Comparison of ENCODE assay signal across 8 mouse cellular contexts in the genomic region with DNA sequence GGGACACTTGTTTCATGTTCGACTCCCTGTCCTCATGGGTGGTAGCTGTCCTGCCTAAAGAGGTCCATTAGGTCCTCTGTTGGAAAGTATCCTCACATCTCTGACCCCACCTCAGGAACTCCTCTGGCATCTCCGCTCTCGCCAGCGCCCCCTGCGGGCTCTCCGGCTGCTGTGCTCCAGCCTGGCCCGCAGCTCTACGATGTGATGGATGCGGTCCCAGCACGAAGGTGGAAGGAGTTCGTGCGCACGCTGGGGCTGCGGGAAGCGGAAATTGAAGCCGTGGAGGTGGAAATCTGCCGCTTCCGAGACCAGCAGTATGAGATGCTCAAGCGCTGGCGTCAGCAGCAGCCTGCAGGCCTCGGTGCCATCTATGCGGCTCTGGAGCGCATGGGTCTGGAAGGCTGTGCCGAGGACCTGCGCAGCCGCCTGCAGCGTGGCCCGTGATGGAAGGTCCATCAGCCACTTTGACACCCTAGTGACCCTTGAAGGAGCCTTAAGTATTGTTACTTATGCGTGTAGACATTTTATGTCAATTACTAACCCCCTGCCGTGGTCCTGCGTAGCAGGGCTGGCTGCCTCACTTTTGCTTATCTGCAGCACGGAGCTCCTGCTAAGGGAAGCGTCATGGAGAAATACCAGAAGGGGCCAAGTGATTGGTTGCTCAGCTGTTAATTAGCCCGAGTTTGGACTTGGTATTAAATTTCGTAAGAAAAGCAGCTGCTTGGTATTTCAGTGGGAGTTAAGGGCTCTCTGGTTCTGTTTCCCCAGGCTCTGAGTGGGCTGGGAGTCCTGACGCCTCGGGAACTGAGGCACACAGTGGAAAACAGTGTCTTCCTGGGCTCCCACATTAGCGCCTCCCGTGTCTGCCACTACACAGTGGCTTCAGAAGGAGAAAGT. TPM values are rescaled to one million over a fixed set of nuclear protein-coding genes. Genes with fewer than 3 reads are reported as not detected.
DNase-seq lines count a peak whose midpoint lies in the region; ATAC-seq and TF ChIP-seq lines count a peak whose summit lies in the region.
"Had no signal": no experiment of that assay in that cellular context is flagged by ENCODE, and none has a peak within 500 bp of the region (broad histone marks: within the 10 kb centered on the region; RNA-seq: fewer than 3 reads in every experiment).

No protein-coding gene starts in this region.

- peak; percentile 50 for TF ChIP-seq CTCF in heart, postnatal 0 days (IDR thresholded peaks at IDR 0.05; ENCODE audit: low read depth)

- ATAC-seq in heart, postnatal 0 days (ENCODE audit: insufficient read depth, low read depth), result no peak; the same call in 1 of the 2 replicates
- no peak for ATAC-seq in midbrain, embryonic 12.5 days (ENCODE audit: low FRiP score, low read depth)

- peaks cover 6% of the 10 kb centered on the region; the same call in 1 of the 2 replicates for H3K36me3 ChIP-seq in heart, postnatal 0 days (replicated peaks; ENCODE audit: control insufficient read depth, insufficient read depth, low read length)
- H3K36me3 ChIP-seq in midbrain, embryonic 12.5 days, result no peaks in the 10 kb centered on the region

- no peaks in the 10 kb centered on the region for H3K9me3 ChIP-seq in heart, postnatal 0 days (replicated peaks; ENCODE audit: control insufficient read depth, low read length)
- no peaks in the 10 kb centered on the region for H3K9me3 ChIP-seq in midbrain, embryonic 12.5 days

- H3K4me1 ChIP-seq in heart, postnatal 0 days (ENCODE audit: control insufficient read depth, insufficient read depth), result peaks cover 16% of the 10 kb centered on the region
- peaks cover 32% of the 10 kb centered on the region for H3K4me1 ChIP-seq in midbrain, embryonic 12.5 days

- WGBS in heart, postnatal 0 days, result 13% methylated on average over 39 of the region's 39 CpGs
- WGBS in midbrain, embryonic 12.5 days, result 3% methylated on average over 39 of the region's 39 CpGs

- peak overlapping the region; percentile 33; the same call in 1 of the 2 replicates for H3K4me3 ChIP-seq in heart, postnatal 0 days (ENCODE audit: low read depth, low read length)
- H3K4me3 ChIP-seq in midbrain, embryonic 12.5 days, result 0 out of 2 replicates have a peak overlapping the region, but pooled peaks have one; percentile 6

- peaks cover 92% of the 10 kb centered on the region for H3K27me3 ChIP-seq in heart, postnatal 0 days (ENCODE audit: control insufficient read depth, insufficient read depth, low read length)
- peaks cover 100% of the 10 kb centered on the region for H3K27me3 ChIP-seq in midbrain, embryonic 12.5 days

- peak; percentile 72 for DNase-seq in right cerebral cortex, adult 18-20 months
- DNase-seq in right cerebral cortex, postnatal 10 days (ENCODE audit: low spot score in 2 of 2), result no peak
- DNase-seq in embryo, embryonic 10 days (ENCODE audit: low spot score), result peak; percentile 70
- DNase-seq in heart, postnatal 0 days (ENCODE audit: low spot score), result peak; percentile 52
- DNase-seq in kidney, postnatal 4 days, result peak; percentile 81 to 88
- DNase-seq in urinary bladder, postnatal 14 days (ENCODE audit: low spot score), result no peak

- no peak for TF ChIP-seq EP300 in heart, postnatal 0 days (IDR thresholded peaks at IDR 0.05; ENCODE audit: low read depth)

- peak overlapping the region; percentile 56; the same call in 1 of the 2 replicates for H3K4me2 ChIP-seq in heart, postnatal 0 days (ENCODE audit: low read depth, low read length)
- H3K4me2 ChIP-seq in midbrain, embryonic 12.5 days (replicated peaks), result peak overlapping the region; percentile 30; the same call in 1 of the 2 replicates

- H3K27ac ChIP-seq in heart, postnatal 0 days (ENCODE audit: low read depth), result no peak overlapping the region
- no peak overlapping the region for H3K27ac ChIP-seq in midbrain, embryonic 12.5 days (replicated peaks)

- H3K9ac ChIP-seq in heart, postnatal 0 days (replicated peaks; ENCODE audit: low read depth, low read length), result no peak overlapping the region
- H3K9ac ChIP-seq in midbrain, embryonic 12.5 days (replicated peaks), result no peak overlapping the region

RNA-seq across cellular contexts. Expression of gene Tnfrsf25, which starts 3.9 kb away (rescaled TPM):
- 0.89 TPM in 1 of 2 replicates, not detected in the other for total RNA-seq in heart, postnatal 0 days (2014; rRNA removed; ENCODE audit: low replicate concordance)
- 0.75 and 1.2 TPM in 2 replicates for polyA plus RNA-seq in heart, postnatal 0 days (2015; fragmentation: Nextera tagmentation; extraction: Ambion mirVana)
- 0.73 and 0.83 TPM in 2 replicates for polyA plus RNA-seq in midbrain, embryonic 12.5 days (2016; fragmentation: Nextera tagmentation; extraction: Ambion mirVana)

RNA-seq across cellular contexts. Expression of gene Espn, which starts 32.5 kb away (rescaled TPM):
- 0.34 and 0.97 TPM in 2 replicates for total RNA-seq in heart, postnatal 0 days (2014; rRNA removed; ENCODE audit: low replicate concordance)
- polyA plus RNA-seq in heart, postnatal 0 days (2015; fragmentation: Nextera tagmentation; extraction: Ambion mirVana), result 0.69 and 0.87 TPM in 2 replicates
- polyA plus RNA-seq in midbrain, embryonic 12.5 days (2016; fragmentation: Nextera tagmentation; extraction: Ambion mirVana), result 0.26 TPM in 1 of 2 replicates, not detected in the other

RNA-seq across cellular contexts. Expression of gene Hes2, which starts 39.0 kb away (rescaled TPM):
- total RNA-seq in heart, postnatal 0 days (2014; rRNA removed; ENCODE audit: low replicate concordance), result not detected in 2 replicates
- polyA plus RNA-seq in heart, postnatal 0 days (2015; fragmentation: Nextera tagmentation; extraction: Ambion mirVana), result not detected in 2 replicates
- polyA plus RNA-seq in midbrain, embryonic 12.5 days (2016; fragmentation: Nextera tagmentation; extraction: Ambion mirVana), result 0.47 and 0.60 TPM in 2 replicates
- polyA plus RNA-seq: cerebellum, adult 2 months had no signal

RNA-seq across cellular contexts. Expression of gene Plekhg5, which starts 47.3 kb away (rescaled TPM):
- total RNA-seq in heart, postnatal 0 days (2014; rRNA removed; ENCODE audit: low replicate concordance), result 16.6 and 18.0 TPM in 2 replicates
- 8.8 and 10.6 TPM in 2 replicates for polyA plus RNA-seq in heart, postnatal 0 days (2015; fragmentation: Nextera tagmentation; extraction: Ambion mirVana)
- polyA plus RNA-seq in midbrain, embryonic 12.5 days (2016; fragmentation: Nextera tagmentation; extraction: Ambion mirVana), result 9.4 and 9.9 TPM in 2 replicates

RNA-seq across cellular contexts. Expression of gene Acot7, which starts 58.3 kb away (rescaled TPM):
- total RNA-seq in heart, postnatal 0 days (2014; rRNA removed; ENCODE audit: low replicate concordance), result 17.9 and 39.5 TPM in 2 replicates
- 68.8 and 73.5 TPM in 2 replicates for polyA plus RNA-seq in heart, postnatal 0 days (2015; fragmentation: Nextera tagmentation; extraction: Ambion mirVana)
- 104 and 105 TPM in 2 replicates for polyA plus RNA-seq in midbrain, embryonic 12.5 days (2016; fragmentation: Nextera tagmentation; extraction: Ambion mirVana)

Comparison
In these comparisons a context has a peak if more than half of its experiments do, and no peak if none do; other contexts are left out.
1. DNase-seq: peak in right cerebral cortex, adult 18-20 months (single experiment), embryo, embryonic 10 days (single experiment), heart, postnatal 0 days (single experiment) and kidney, postnatal 4 days (2 of 2); none in right cerebral cortex, postnatal 10 days (0 of 2) and urinary bladder, postnatal 14 days (single experiment).